Mouse (Mus musculus) hindbrain, embryonic 13.5 days (tissue): ENCODE measurements around the gene Hspbap1. TPM values are rescaled to one million over a fixed set of nuclear protein-coding genes. Genes with fewer than 3 reads are reported as not detected.
A peak's percentile ranks its signal among the peaks of the same experiment; 100 is the strongest.

Source experiments
- ATAC-seq: fragments of 200-750 bp; cut with Nextera tagmentation; 2 replicates; pipeline ENCODE4 v1.8.0; 2017; ENCODE audit warnings: moderate TSS enrichment; ENCODE audit not compliant: low FRiP score
- H3K27ac ChIP-seq: fragments of 300-500 bp; sonication (generic); 2 replicates; pipeline ENCODE4 v1.5.1; 2015; ENCODE audit warnings: inconsistent platforms, mild to moderate bottlenecking, moderate library complexity
- H3K27me3 ChIP-seq: fragments of 300-500 bp; sonication (generic); 2 replicates; pipeline ENCODE4 v1.6.1; 2015; ENCODE audit warnings: mild to moderate bottlenecking, inconsistent platforms
- H3K36me3 ChIP-seq: fragments of 300-500 bp; sonication (generic); 2 replicates; pipeline ENCODE4 v1.6.1; 2015; ENCODE audit warnings: mild to moderate bottlenecking, inconsistent platforms
- H3K4me1 ChIP-seq: fragments of 300-500 bp; sonication (generic); replicated peaks from 2 replicates; pipeline ENCODE4 v1.6.1; 2015; ENCODE audit warnings: inconsistent platforms
- H3K4me2 ChIP-seq: fragments of 300-500 bp; sonication (generic); 2 replicates; pipeline ENCODE4 v1.6.1; 2015; ENCODE audit warnings: inconsistent platforms, mild to moderate bottlenecking, moderate library complexity
- H3K4me3 ChIP-seq: fragments of 300-500 bp; sonication (generic); 2 replicates; pipeline ENCODE4 v1.5.1; 2015; ENCODE audit warnings: mild to moderate bottlenecking, inconsistent platforms
- H3K9ac ChIP-seq: fragments of 300-500 bp; sonication (generic); 2 replicates; pipeline ENCODE4 v1.6.1; 2015; ENCODE audit warnings: mild to moderate bottlenecking, inconsistent platforms
- H3K9me3 ChIP-seq: fragments of 300-500 bp; sonication (generic); 2 replicates; pipeline ENCODE4 v1.6.1; 2016; ENCODE audit warnings: inconsistent platforms
- WGBS: fragments of 180-500 bp; shearing (Covaris S2); methylation state at CpG from one replicate; pipeline ENCODE4 v1.1.7; 2015; 5-methylcytosine and 5-hydroxymethylcytosine counted together
- polyA plus RNA-seq: library from polyadenylated mRNA; unstranded; fragments of >200 nt; fragmentation: Nextera tagmentation; extraction: Ambion mirVana; gene quantifications from 2 replicates; pipeline ENCODE4 v1.2.1, GENCODE M21; 2015

Gene Hspbap1
- polyA plus RNA-seq, 1 experiment from 2014 or later = 18.8 TPM

- 88% methylated on average over 13 of the region's 13 CpGs for WGBS
- Histone ChIP-seq H3K4me3 (no peak overlapping the region), H3K4me2 (no peak overlapping the region), H3K9me3 (no peaks in the 10 kb centered on the region), H3K36me3 (0 out of 2 replicates have a peak, but pooled peaks cover 2% of the 10 kb centered on the region), H3K27me3 (no peaks in the 10 kb centered on the region), H3K27ac (0 out of 2 replicates have a peak overlapping the region, but pooled peaks have one; percentile 2), H3K4me1 (peaks cover 9% of the 10 kb centered on the region), H3K9ac (no peak overlapping the region)
- ATAC-seq = no peak
These were observed 12.5 kb downstream of the Hspbap1 start for GRCm38 (mm10) chr16:35782451-35783206.

GRCm38 (mm10) chr16:35783207-35783573, 13.0 kb downstream of the Hspbap1 start:
- Histone ChIP-seq H3K27me3 (no peaks in the 10 kb centered on the region), H3K9ac (no peak overlapping the region), H3K36me3 (0 out of 2 replicates have a peak, but pooled peaks cover 4% of the 10 kb centered on the region), H3K9me3 (no peaks in the 10 kb centered on the region), H3K27ac (no peak overlapping the region), H3K4me2 (no peak overlapping the region), H3K4me1 (peaks cover 11% of the 10 kb centered on the region), H3K4me3 (no peak overlapping the region)
- ATAC-seq = no peak
- 89% methylated on average over 3 of the region's 3 CpGs for WGBS

- WGBS = 85% methylated on average over 7 of the region's 7 CpGs
These were observed 14.1 kb downstream of the Hspbap1 start for GRCm38 (mm10) chr16:35784134-35784725.

GRCm38 (mm10) chr16:35787163-35787562, 17.0 kb downstream of the Hspbap1 start:
- Histone ChIP-seq H3K27ac (no peak overlapping the region; the same call in 1 of the 2 replicates), H3K9me3 (no peaks in the 10 kb centered on the region), H3K36me3 (peaks cover 14% of the 10 kb centered on the region; the same call in 1 of the 2 replicates), H3K27me3 (no peaks in the 10 kb centered on the region), H3K4me3 (no peak overlapping the region), H3K9ac (no peak overlapping the region), H3K4me2 (no peak overlapping the region), H3K4me1 (peaks cover 11% of the 10 kb centered on the region)
- ATAC-seq = peak; percentile 71
- 62% methylated on average over 6 of the region's 6 CpGs for WGBS

More at GRCm38 (mm10) chr16:35784134-35784725, 14.1 kb downstream of the Hspbap1 start:
- Histone ChIP-seq H3K27ac (no peak overlapping the region), H3K4me3 (no peak overlapping the region), H3K9me3 (no peaks in the 10 kb centered on the region), H3K4me2 (no peak overlapping the region), H3K27me3 (no peaks in the 10 kb centered on the region), H3K9ac (no peak overlapping the region), H3K4me1 (peaks cover 11% of the 10 kb centered on the region), H3K36me3 (0 out of 2 replicates have a peak, but pooled peaks cover 4% of the 10 kb centered on the region)
- no peak for ATAC-seq

GRCm38 (mm10) chr16:35787568-35788189, 17.5 kb downstream of the Hspbap1 start:
- 49% methylated on average over 8 of the region's 8 CpGs for WGBS
- H3K9me3 ChIP-seq = no peaks in the 10 kb centered on the region
- H3K4me2 ChIP-seq = no peak overlapping the region
- ATAC-seq = peak; percentile 86
- H3K4me3 ChIP-seq = no peak overlapping the region
- no peaks in the 10 kb centered on the region for H3K27me3 ChIP-seq
- no peak overlapping the region for H3K9ac ChIP-seq
- peaks cover 14% of the 10 kb centered on the region; the same call in 1 of the 2 replicates for H3K36me3 ChIP-seq
- peak overlapping the region; percentile 61 for H3K27ac ChIP-seq
- H3K4me1 ChIP-seq = peaks cover 11% of the 10 kb centered on the region

GRCm38 (mm10) chr16:35788330-35788729, 18.2 kb downstream of the Hspbap1 start:
- WGBS = 96% methylated on average over 6 of the region's 6 CpGs
- H3K4me3 ChIP-seq = no peak overlapping the region
- no peak for ATAC-seq
- no peaks in the 10 kb centered on the region for H3K9me3 ChIP-seq
- no peaks in the 10 kb centered on the region for H3K27me3 ChIP-seq
- no peak overlapping the region for H3K9ac ChIP-seq
- H3K27ac ChIP-seq = 0 out of 2 replicates have a peak overlapping the region, but pooled peaks have one; percentile 61
- peaks cover 11% of the 10 kb centered on the region for H3K4me1 ChIP-seq
- no peak overlapping the region for H3K4me2 ChIP-seq
- peaks cover 14% of the 10 kb centered on the region; the same call in 1 of the 2 replicates for H3K36me3 ChIP-seq

- Histone ChIP-seq H3K4me3 (no peak overlapping the region), H3K27me3 (no peaks in the 10 kb centered on the region), H3K9ac (no peak overlapping the region), H3K36me3 (peaks cover 14% of the 10 kb centered on the region; the same call in 1 of the 2 replicates), H3K9me3 (no peaks in the 10 kb centered on the region), H3K4me2 (no peak overlapping the region), H3K27ac (no peak overlapping the region), H3K4me1 (peaks cover 9% of the 10 kb centered on the region)
- WGBS = 77% methylated on average over 6 of the region's 6 CpGs
- no peak for ATAC-seq
These were observed 21.9 kb downstream of the Hspbap1 start for GRCm38 (mm10) chr16:35791962-35792521.

GRCm38 (mm10) chr16:35802163-35802562, 32.0 kb downstream of the Hspbap1 start:
- no peak overlapping the region for H3K9ac ChIP-seq
- H3K4me3 ChIP-seq = no peak overlapping the region
- H3K4me2 ChIP-seq = no peak overlapping the region
- H3K4me1 ChIP-seq = no peaks in the 10 kb centered on the region
- H3K36me3 ChIP-seq = peaks cover 36% of the 10 kb centered on the region
- H3K27me3 ChIP-seq = no peaks in the 10 kb centered on the region
- peaks cover 15% of the 10 kb centered on the region for H3K9me3 ChIP-seq
- WGBS = 93% methylated on average over 7 of the region's 7 CpGs
- no peak for ATAC-seq
- no peak overlapping the region for H3K27ac ChIP-seq

GRCm38 (mm10) chr16:35803723-35804122, 33.5 kb downstream of the Hspbap1 start:
- Histone ChIP-seq H3K4me1 (no peaks in the 10 kb centered on the region), H3K36me3 (peaks cover 29% of the 10 kb centered on the region), H3K4me3 (no peak overlapping the region), H3K27ac (no peak overlapping the region), H3K9ac (no peak overlapping the region), H3K27me3 (no peaks in the 10 kb centered on the region), H3K9me3 (peaks cover 10% of the 10 kb centered on the region), H3K4me2 (no peak overlapping the region)
- 94% methylated on average over 4 of the region's 4 CpGs for WGBS
- no peak for ATAC-seq

GRCm38 (mm10) chr16:35806973-35807662, 36.9 kb downstream of the Hspbap1 start:
- Histone ChIP-seq H3K9ac (no peak overlapping the region), H3K9me3 (no peaks in the 10 kb centered on the region; the same call in 1 of the 2 replicates), H3K4me3 (no peak overlapping the region), H3K4me1 (no peaks in the 10 kb centered on the region), H3K4me2 (no peak overlapping the region), H3K27me3 (no peaks in the 10 kb centered on the region), H3K36me3 (peaks cover 3% of the 10 kb centered on the region; the same call in 1 of the 2 replicates), H3K27ac (no peak overlapping the region)
- no peak for ATAC-seq
- WGBS = 91% methylated on average over 6 of the region's 6 CpGs

- ATAC-seq = no peak
- 81% methylated on average over 4 of the region's 4 CpGs for WGBS
These were observed 37.5 kb downstream of the Hspbap1 start for GRCm38 (mm10) chr16:35807663-35807992.

More at GRCm38 (mm10) chr16:35807663-35807992, 37.5 kb downstream of the Hspbap1 start:
- no peaks in the 10 kb centered on the region for H3K4me1 ChIP-seq
- H3K27ac ChIP-seq = no peak overlapping the region
- no peak overlapping the region for H3K9ac ChIP-seq
- no peak overlapping the region for H3K4me2 ChIP-seq
- no peaks in the 10 kb centered on the region for H3K27me3 ChIP-seq
- no peaks in the 10 kb centered on the region for H3K36me3 ChIP-seq
- H3K9me3 ChIP-seq = no peaks in the 10 kb centered on the region; the same call in 1 of the 2 replicates
- no peak overlapping the region for H3K4me3 ChIP-seq
